Mouse (Mus musculus): ENCODE data around the gene Gm28372.
A peak's percentile ranks its signal among the peaks of the same experiment; 100 is the strongest.

The Gm28372 gene

DNA sequence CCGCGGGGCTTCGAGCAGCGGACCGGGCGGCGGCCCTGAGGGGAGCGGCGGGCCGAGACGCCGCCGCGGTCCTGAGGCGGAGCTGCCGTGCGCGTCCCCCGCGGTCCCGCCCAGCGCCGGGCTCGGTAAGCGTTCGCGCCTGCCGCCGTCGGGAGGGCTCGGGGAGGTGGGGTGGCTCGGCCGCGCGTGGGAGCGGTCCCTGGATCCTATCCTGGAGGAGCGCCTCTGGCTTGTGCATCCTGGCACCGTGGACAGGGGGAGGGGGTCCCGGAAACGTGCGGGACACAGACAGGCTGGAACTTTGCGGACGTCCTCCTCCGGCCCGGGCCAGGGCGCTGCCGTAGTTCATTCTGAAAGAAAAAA lies 45.4 kb downstream of the Gm28372 start:
- DNase-seq (ENCODE audit: low read depth, low spot score): peak; percentile 43

GRCm38 (mm10) chr2:130451086-130451726 lies 46.2 kb downstream of the Gm28372 start:
- DNase-seq (ENCODE audit: low read depth, low spot score): no peak

GRCm38 (mm10) chr2:130451727-130452090 lies 46.7 kb downstream of the Gm28372 start:
- no peak for DNase-seq (ENCODE audit: low read depth, low spot score)

GRCm38 (mm10) chr2:130452266-130452665 lies 47.2 kb downstream of the Gm28372 start:
- no peak for DNase-seq (ENCODE audit: low read depth, low spot score)

DNA sequence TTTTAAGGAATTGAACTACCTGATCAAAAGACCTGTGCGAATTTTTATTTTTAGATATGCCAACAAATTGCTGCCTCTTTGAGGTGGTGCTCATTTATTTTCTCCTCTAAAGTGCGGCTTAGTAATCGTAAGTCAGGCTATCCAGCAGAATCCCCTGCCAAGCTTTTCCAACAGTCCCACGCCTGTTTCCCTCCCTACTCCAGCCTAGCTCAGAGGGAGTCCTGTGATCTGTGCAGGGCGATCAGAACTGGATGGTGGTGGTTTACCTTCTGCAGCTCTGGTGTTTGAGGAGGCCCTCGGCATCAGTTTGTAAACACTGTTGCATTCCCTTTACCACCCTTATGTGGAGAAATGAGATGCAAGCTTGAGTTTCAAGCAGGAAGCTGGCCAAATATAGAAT lies 48.4 kb downstream of the Gm28372 start:
- no peak for DNase-seq (ENCODE audit: low read depth, low spot score)

- no peak for DNase-seq (ENCODE audit: low read depth, low spot score)
Measured at GRCm38 (mm10) chr2:130454748-130455370, 49.8 kb downstream of the Gm28372 start.

Measured in retina, postnatal 7 days (tissue).